Mouse (Mus musculus) forebrain, embryonic 12.5 days (tissue): ENCODE data around the gene P2ry14. TPM values are rescaled to one million over a fixed set of nuclear protein-coding genes. Genes with fewer than 3 reads are reported as not detected.
A peak's percentile ranks its signal among the peaks of the same experiment; 100 is the strongest.

Experiments
- ATAC-seq: fragments of 200-750 bp; cut with Nextera tagmentation; 2 replicates; pipeline ENCODE4 v1.8.0; 2017; ENCODE audit warnings: moderate TSS enrichment; ENCODE audit not compliant: low FRiP score
- H3K27ac ChIP-seq: fragments of 300-500 bp; sonication (generic); 2 replicates; pipeline ENCODE4 v1.5.1; 2016; ENCODE audit warnings: mild to moderate bottlenecking
- H3K27me3 ChIP-seq: fragments of 300-500 bp; sonication (generic); 2 replicates; pipeline ENCODE4 v1.6.1; 2016; ENCODE audit warnings: mild to moderate bottlenecking
- H3K36me3 ChIP-seq: fragments of 300-500 bp; sonication (generic); replicated peaks from 2 replicates; pipeline ENCODE4 v1.6.1; 2016; ENCODE audit warnings: mild to moderate bottlenecking
- H3K4me1 ChIP-seq: fragments of 300-500 bp; sonication (generic); 2 replicates; pipeline ENCODE4 v1.6.1; 2016
- H3K4me2 ChIP-seq: fragments of 300-500 bp; sonication (generic); 2 replicates; pipeline ENCODE4 v1.6.1; 2016; ENCODE audit warnings: mild to moderate bottlenecking, moderate library complexity
- H3K4me3 ChIP-seq: fragments of 300-500 bp; sonication (generic); replicated peaks from 2 replicates; pipeline ENCODE4 v1.5.1; 2016; ENCODE audit warnings: mild to moderate bottlenecking
- H3K9ac ChIP-seq: fragments of 300-500 bp; sonication (generic); 2 replicates; pipeline ENCODE4 v1.6.1; 2016; ENCODE audit warnings: mild to moderate bottlenecking
- H3K9me3 ChIP-seq: fragments of 300-500 bp; sonication (generic); 2 replicates; pipeline ENCODE4 v1.6.1; 2016
- WGBS: fragments of 180-500 bp; shearing (Covaris S2); methylation state at CpG from one replicate; pipeline ENCODE4 v1.1.7; 2016; 5-methylcytosine and 5-hydroxymethylcytosine counted together
- polyA plus RNA-seq: library from polyadenylated mRNA; unstranded; fragments of >200 nt; fragmentation: Nextera tagmentation; extraction: Ambion mirVana; gene quantifications from 2 replicates; pipeline ENCODE4 v1.2.1, GENCODE M21; 2016

P2ry14 gene
- polyA plus RNA-seq: 2.8 and 3.4 TPM in 2 replicates

GRCm38 (mm10) chr3:59153424-59153823 lies at the start of gene P2ry14:
P2ry14 (minus strand) TSS chr3:59153618.
- Histone ChIP-seq H3K4me2 (no peak within 1 kb of the TSS), H3K4me3 (no peak within 1 kb of the TSS), H3K9ac (no peak within 1 kb of the TSS), H3K36me3 (no peaks in the 10 kb centered on the region), H3K27ac (no peak within 1 kb of the TSS), H3K9me3 (no peaks in the 10 kb centered on the region), H3K27me3 (no peaks in the 10 kb centered on the region), H3K4me1 (no peaks in the 10 kb centered on the region)
- WGBS: 87% methylated on average over 5 of the region's 5 CpGs
- no peak for ATAC-seq

- H3K9me3 ChIP-seq: no peaks in the 10 kb centered on the region
- no peak overlapping the region for H3K9ac ChIP-seq
- no peak overlapping the region for H3K27ac ChIP-seq
- H3K27me3 ChIP-seq: no peaks in the 10 kb centered on the region
- no peaks in the 10 kb centered on the region for H3K36me3 ChIP-seq
- H3K4me1 ChIP-seq: no peaks in the 10 kb centered on the region
- H3K4me3 ChIP-seq: no peak overlapping the region
- 85% methylated on average over 4 of the region's 4 CpGs for WGBS
- H3K4me2 ChIP-seq: no peak overlapping the region
- ATAC-seq: no peak
Measured at GRCm38 (mm10) chr3:59197329-59197948, 44.0 kb upstream of the P2ry14 start.

- Histone ChIP-seq H3K27ac (no peak within 1 kb of the TSS), H3K9ac (no peak within 1 kb of the TSS), H3K4me2 (no peak within 1 kb of the TSS), H3K9me3 (no peaks in the 10 kb centered on the region), H3K4me3 (no peak within 1 kb of the TSS), H3K36me3 (no peaks in the 10 kb centered on the region), H3K4me1 (no peaks in the 10 kb centered on the region), H3K27me3 (no peaks in the 10 kb centered on the region)
- no peak for ATAC-seq
- WGBS: 90% methylated on average over 7 of the region's 7 CpGs
Measured at GRCm38 (mm10) chr3:59194938-59195337, 41.5 kb upstream of the P2ry14 start, which contains the start of gene Gpr87. Gpr87 (minus strand) TSS chr3:59195104.

GRCm38 (mm10) chr3:59194099-59194498 lies 40.7 kb upstream of the P2ry14 start:
- no peak overlapping the region for H3K9ac ChIP-seq
- H3K9me3 ChIP-seq: no peaks in the 10 kb centered on the region
- no peak for ATAC-seq
- H3K27ac ChIP-seq: no peak overlapping the region
- no peaks in the 10 kb centered on the region for H3K4me1 ChIP-seq
- H3K4me3 ChIP-seq: no peak overlapping the region
- WGBS: 90% methylated on average over 7 of the region's 7 CpGs
- H3K4me2 ChIP-seq: no peak overlapping the region
- no peaks in the 10 kb centered on the region for H3K36me3 ChIP-seq
- no peaks in the 10 kb centered on the region for H3K27me3 ChIP-seq

GRCm38 (mm10) chr3:59191674-59192073 lies 38.3 kb upstream of the P2ry14 start:
- 97% methylated on average over 6 of the region's 6 CpGs for WGBS
- no peak overlapping the region for H3K4me3 ChIP-seq
- H3K9ac ChIP-seq: no peak overlapping the region
- no peak for ATAC-seq
- no peak overlapping the region for H3K4me2 ChIP-seq
- H3K4me1 ChIP-seq: no peaks in the 10 kb centered on the region
- no peaks in the 10 kb centered on the region for H3K9me3 ChIP-seq
- H3K27me3 ChIP-seq: no peaks in the 10 kb centered on the region
- H3K36me3 ChIP-seq: no peaks in the 10 kb centered on the region
- no peak overlapping the region for H3K27ac ChIP-seq

GRCm38 (mm10) chr3:59187336-59187735 lies 33.9 kb upstream of the P2ry14 start:
- no peak overlapping the region for H3K9ac ChIP-seq
- ATAC-seq: no peak
- no peaks in the 10 kb centered on the region for H3K27me3 ChIP-seq
- no peak overlapping the region for H3K4me3 ChIP-seq
- no peak overlapping the region for H3K4me2 ChIP-seq
- WGBS: 88% methylated on average over 4 of the region's 4 CpGs
- no peak overlapping the region for H3K27ac ChIP-seq
- no peaks in the 10 kb centered on the region for H3K4me1 ChIP-seq
- H3K9me3 ChIP-seq: no peaks in the 10 kb centered on the region
- H3K36me3 ChIP-seq: no peaks in the 10 kb centered on the region

- H3K4me3 ChIP-seq: no peak overlapping the region
- H3K9me3 ChIP-seq: no peaks in the 10 kb centered on the region
- no peaks in the 10 kb centered on the region for H3K27me3 ChIP-seq
- no peak overlapping the region for H3K9ac ChIP-seq
- no peak overlapping the region for H3K4me2 ChIP-seq
- no peaks in the 10 kb centered on the region for H3K36me3 ChIP-seq
- ATAC-seq: no peak
- WGBS: 94% methylated on average over 4 of the region's 4 CpGs
- no peaks in the 10 kb centered on the region for H3K4me1 ChIP-seq
- no peak overlapping the region for H3K27ac ChIP-seq
Measured at GRCm38 (mm10) chr3:59185662-59186061, 32.2 kb upstream of the P2ry14 start.

- peak; percentile 46; the same call in 1 of the 2 replicates for ATAC-seq
- Histone ChIP-seq H3K27me3 (no peaks in the 10 kb centered on the region), H3K4me2 (no peak overlapping the region), H3K27ac (no peak overlapping the region), H3K9ac (no peak overlapping the region), H3K4me3 (no peak overlapping the region), H3K4me1 (no peaks in the 10 kb centered on the region), H3K36me3 (no peaks in the 10 kb centered on the region), H3K9me3 (no peaks in the 10 kb centered on the region)
Measured at GRCm38 (mm10) chr3:59182129-59182528, 28.7 kb upstream of the P2ry14 start.

GRCm38 (mm10) chr3:59181134-59181533 lies 27.7 kb upstream of the P2ry14 start:
- WGBS: 67% methylated on average over 5 of the region's 5 CpGs
- H3K4me3 ChIP-seq: no peak overlapping the region
- no peak overlapping the region for H3K9ac ChIP-seq
- H3K4me2 ChIP-seq: no peak overlapping the region
- no peaks in the 10 kb centered on the region for H3K27me3 ChIP-seq
- no peaks in the 10 kb centered on the region for H3K4me1 ChIP-seq
- H3K36me3 ChIP-seq: no peaks in the 10 kb centered on the region
- no peak overlapping the region for H3K27ac ChIP-seq
- ATAC-seq: no peak
- H3K9me3 ChIP-seq: no peaks in the 10 kb centered on the region

- Histone ChIP-seq H3K27ac (no peak overlapping the region), H3K4me2 (no peak overlapping the region), H3K4me1 (no peaks in the 10 kb centered on the region), H3K4me3 (no peak overlapping the region), H3K36me3 (no peaks in the 10 kb centered on the region), H3K9ac (no peak overlapping the region), H3K27me3 (no peaks in the 10 kb centered on the region), H3K9me3 (no peaks in the 10 kb centered on the region)
- no peak for ATAC-seq
- 72% methylated on average over 5 of the region's 5 CpGs for WGBS
Measured at GRCm38 (mm10) chr3:59176871-59177270, 23.5 kb upstream of the P2ry14 start.

GRCm38 (mm10) chr3:59175234-59175633 lies 21.8 kb upstream of the P2ry14 start:
- H3K4me2 ChIP-seq: no peak overlapping the region
- 48% methylated on average over 5 of the region's 5 CpGs for WGBS
- H3K4me1 ChIP-seq: no peaks in the 10 kb centered on the region
- H3K27ac ChIP-seq: no peak overlapping the region
- no peak overlapping the region for H3K4me3 ChIP-seq
- ATAC-seq: peak; percentile 68; the same call in 1 of the 2 replicates
- H3K9ac ChIP-seq: no peak overlapping the region
- no peaks in the 10 kb centered on the region for H3K9me3 ChIP-seq
- H3K27me3 ChIP-seq: no peaks in the 10 kb centered on the region
- H3K36me3 ChIP-seq: no peaks in the 10 kb centered on the region

GRCm38 (mm10) chr3:59174426-59175154 lies 21.2 kb upstream of the P2ry14 start:
- H3K9ac ChIP-seq: no peak overlapping the region
- WGBS: 87% methylated on average over 6 of the region's 6 CpGs
- no peak for ATAC-seq
- H3K4me1 ChIP-seq: no peaks in the 10 kb centered on the region
- H3K4me3 ChIP-seq: no peak overlapping the region
- no peak overlapping the region for H3K27ac ChIP-seq
- H3K36me3 ChIP-seq: no peaks in the 10 kb centered on the region
- no peaks in the 10 kb centered on the region for H3K9me3 ChIP-seq
- no peaks in the 10 kb centered on the region for H3K27me3 ChIP-seq
- H3K4me2 ChIP-seq: no peak overlapping the region
